Mouse (Mus musculus) layer of hippocampus, adult 18-20 months (tissue): ENCODE data around the gene Peg3. TPM values are rescaled to one million over a fixed set of nuclear protein-coding genes. Genes with fewer than 3 reads are reported as not detected.

ENCODE experiments used
- DNase-seq, 2 experiments: peaks; one replicate each; pipeline ENCODE4 v3.0.0; 2022; ENCODE audit warnings: low spot score in 2 of 2
- total RNA-seq, 2 experiments: library from RNA; stranded (reverse); gene quantifications; 2 replicates each; pipeline ENCODE4 v1.2.3; 2021

The Peg3 gene
- total RNA-seq, 2 experiments from 2014 or later: 180 to 186 TPM

DNA sequence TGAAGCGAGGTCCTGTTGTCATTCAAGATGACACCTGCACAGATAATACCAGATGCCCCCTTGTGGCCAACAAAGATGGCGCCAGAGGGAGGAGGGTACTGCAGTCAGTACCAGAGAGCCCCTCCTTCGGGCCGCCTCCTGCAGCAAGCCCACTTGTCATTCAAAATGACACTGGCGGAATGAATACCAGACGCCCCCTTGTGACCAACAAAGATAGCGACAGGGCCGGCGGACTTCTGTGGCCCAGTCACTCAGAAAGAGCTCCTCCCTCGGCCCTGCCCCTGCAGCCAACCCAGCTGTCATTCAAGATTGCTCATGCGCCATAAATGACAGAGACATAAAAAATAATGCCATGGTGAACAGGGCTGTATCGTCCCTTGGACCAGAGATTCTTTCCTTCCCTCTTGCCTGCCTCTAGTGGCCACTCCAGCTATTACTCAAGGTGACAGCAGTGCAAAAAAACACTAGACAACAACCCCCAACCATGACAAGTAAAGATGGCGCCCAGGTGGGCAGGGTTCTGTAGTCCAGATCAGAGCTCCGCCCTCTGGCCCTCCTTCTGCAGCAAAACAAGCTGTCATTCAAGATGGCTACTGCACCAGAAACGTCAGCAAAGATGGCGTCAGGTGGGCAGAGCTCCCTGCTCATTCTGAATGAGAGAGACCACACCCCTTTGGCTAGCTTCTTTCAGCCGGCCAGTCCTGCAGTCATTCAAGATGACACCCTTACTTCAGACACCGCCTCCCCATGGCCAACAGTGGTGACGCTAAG is 2.7 kb downstream of the Peg3 start:
- peak; percentile 90 to 93 for DNase-seq

- no peak for DNase-seq
Measured at GRCm38 (mm10) chr7:6709396-6709795, 20.8 kb downstream of the Peg3 start.

GRCm38 (mm10) chr7:6708451-6709180 is 21.6 kb downstream of the Peg3 start:
- no peak for DNase-seq

DNA sequence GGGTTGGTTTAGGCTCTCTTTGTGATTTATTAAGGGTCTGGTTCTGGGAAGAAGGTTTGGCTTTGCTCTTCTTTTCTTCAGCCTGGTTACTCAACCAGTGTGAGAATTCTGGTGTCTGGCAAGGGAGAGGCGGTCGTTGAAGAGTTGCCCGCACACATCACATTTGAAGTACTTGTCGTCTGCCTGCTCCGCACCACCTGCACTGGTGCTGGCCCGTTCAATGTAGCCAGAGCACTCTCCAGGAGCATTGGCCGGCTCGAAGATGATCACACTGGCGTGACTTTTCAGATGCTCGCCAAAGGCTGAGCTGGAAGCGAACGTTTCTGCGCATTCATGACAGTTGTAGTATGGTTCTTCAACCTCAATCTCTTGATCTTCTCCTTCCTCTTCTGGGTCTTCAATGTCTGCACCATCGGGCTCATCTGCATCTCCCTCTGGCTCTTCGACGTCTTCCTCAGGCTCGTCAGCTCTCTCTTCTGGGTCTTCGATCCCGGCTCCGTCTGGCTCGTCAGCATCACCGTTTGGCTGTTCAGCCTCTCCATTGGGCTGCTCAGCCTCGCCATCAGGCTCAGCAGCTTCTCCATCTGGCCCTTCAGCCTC is 22.7 kb downstream of the Peg3 start:
- no peak for DNase-seq

DNA sequence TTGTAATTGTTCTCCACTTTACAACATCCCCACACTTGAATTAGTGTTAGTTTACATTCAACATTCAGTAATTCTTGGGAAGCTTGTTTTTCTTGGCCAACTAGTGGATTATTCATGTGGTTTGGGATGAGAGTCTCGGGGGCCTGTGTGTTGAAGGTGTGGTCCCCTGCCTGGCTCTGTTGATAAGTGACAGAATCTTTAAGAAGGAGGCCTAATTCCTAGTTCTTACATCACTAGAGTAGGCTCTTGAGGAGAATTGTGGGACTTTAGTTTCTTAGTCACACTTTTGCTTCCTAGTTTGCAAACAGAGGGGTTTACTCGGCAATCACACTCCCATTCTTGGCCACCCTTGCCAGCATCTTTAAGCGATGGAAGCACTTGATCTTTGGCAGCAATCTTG is 31.0 kb downstream of the Peg3 start:
- no peak for DNase-seq

DNA sequence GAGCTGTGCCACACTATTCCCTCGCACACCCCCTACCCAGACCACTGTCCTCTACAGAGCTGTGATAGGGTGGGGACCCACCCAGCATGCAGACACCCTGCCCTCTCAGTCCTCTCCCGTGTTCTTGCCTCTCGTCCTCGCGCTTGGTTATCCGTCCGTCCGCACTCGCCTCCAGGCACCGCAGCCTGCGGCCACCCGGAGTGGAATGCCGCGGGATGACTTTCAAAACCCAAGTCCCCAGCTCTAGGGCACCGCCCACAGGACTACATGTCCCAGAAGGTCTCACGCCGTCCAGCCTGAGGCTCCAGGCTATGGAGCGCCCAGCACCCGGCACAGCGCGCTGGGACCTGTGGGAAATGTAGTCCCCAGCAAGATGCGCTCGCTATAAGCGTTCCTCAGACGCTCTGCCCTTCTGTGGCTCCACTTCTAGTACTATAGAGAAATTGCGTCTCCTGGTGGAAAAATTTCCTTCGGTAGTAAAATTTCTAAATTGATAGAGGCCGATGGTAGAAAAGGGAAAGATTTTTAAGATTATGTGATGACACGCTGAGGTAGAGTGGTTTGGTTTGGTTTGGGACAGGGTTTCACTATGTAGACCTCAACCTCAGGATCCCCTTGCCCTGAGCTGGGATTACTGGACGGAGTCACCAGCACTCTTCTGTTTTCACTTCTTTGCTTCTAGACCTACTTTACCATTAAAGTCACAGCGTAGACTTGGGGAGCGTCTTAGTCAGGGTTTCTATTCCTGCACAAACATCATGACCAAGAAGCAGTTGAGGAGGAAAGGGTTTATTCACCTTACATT is 33.8 kb downstream of the Peg3 start, which contains the start of gene Zim1:
Gene Zim1 (minus strand): TSS at position 210 of the 805 bp plus-strand sequence.
- DNase-seq: peak; percentile 87 to 94

DNA sequence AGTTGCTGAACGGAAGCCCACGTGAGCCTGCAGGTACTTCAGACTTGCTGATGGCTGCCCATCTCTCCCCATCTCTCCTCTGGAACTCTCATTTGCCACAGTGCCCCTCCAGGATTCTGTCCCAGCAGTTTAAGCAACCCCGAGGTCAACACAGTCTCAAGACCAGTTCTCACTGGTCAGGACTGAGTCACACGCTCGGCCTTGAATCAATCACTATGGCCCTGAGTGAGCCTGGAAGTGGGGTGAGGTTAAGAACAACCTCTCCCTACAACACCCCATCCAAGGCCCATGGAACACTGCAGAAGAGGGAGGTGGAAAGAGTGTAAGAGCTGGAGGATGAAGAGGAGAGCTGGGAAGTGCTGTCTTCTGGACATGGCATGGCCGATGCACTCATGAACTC is 44.7 kb downstream of the Peg3 start:
- no peak for DNase-seq

- no peak for DNase-seq
Measured at GRCm38 (mm10) chr7:6666726-6667125, 63.5 kb downstream of the Peg3 start.

DNA sequence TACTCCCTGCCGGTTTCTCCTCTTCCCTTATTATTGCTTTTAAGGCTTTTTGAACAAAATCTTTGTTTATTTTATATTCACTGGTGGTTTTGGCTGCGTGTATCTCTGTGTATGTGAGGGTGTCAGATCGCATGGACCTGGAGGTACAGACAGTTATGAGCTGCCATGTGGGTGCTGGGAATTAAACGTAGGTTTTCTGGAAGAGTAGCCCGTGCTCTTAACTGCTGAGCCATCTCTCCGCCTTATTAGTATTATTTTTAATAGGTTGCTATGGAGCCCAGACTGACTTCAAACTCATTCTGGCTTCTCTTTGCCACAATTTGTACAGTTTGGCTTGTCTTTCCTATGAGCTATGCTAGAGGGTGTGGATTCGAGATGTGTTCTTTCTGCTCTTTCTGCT is 66.8 kb downstream of the Peg3 start:
- DNase-seq: peak; percentile 25 to 65

DNA sequence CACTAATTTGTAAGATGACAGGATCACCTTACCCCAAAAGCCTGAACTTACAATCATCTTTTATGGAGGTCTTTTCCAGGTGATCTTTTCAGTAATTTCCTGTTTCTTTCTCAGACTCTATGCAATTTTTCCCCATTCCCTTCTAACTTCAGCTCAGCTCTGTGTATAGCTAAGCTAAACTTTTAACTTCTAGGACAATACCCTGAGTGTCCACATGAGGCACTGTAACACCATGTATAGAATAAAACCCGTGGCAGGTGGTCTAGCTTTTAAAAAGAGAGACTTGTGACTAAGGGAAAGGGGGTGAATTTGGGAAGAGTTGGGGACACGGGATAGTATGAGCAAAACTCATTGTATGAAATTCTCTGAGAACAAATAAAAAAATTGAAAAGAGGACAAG is 70.6 kb downstream of the Peg3 start:
- peak in 1 of 2 experiments; percentile 66 for DNase-seq

DNA sequence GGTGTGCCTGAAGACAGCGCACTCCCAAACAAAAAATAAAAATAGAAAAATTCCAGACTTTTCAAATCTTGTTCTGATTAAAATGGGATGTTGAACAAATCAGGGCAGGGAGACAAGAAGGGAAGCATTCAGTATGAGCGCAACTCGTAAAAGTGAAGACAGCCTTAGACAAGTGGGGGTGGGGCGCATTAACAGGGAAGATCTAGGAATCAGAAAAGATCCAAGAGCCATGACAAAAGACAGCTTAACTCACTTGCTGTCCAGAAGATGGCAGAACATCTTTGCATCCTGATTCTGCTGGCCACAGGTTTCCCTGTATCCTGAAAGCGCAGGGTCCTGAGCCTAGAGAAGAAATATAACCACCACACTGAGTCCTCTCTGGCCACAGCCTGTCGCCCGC is 71.6 kb downstream of the Peg3 start:
- no peak for DNase-seq

Other genes with a start within 250 kb of the Peg3 start
- not detected for gene Olfr5, start 243.5 kb downstream of the Peg3 start, total RNA-seq
- gene Olfr1347, start 230.7 kb downstream of the Peg3 start, total RNA-seq: not detected
- not detected for gene Olfr1348, start 221.7 kb downstream of the Peg3 start, total RNA-seq
- not detected for gene Olfr1349, start 207.5 kb downstream of the Peg3 start, total RNA-seq
- not detected for gene Olfr1350, start 165.6 kb downstream of the Peg3 start, total RNA-seq
- 1 to 10 TPM; 6.5 to 8.3 TPM for gene Zim1, start 34.0 kb downstream of the Peg3 start, total RNA-seq
- gene Usp29, start 147 bp upstream of the Peg3 start, total RNA-seq: 10 to 100 TPM; 27.4 to 31.6 TPM